Mouse (Mus musculus) spleen, postnatal 14 days (tissue): ENCODE data around the gene Gipc3.
A peak's percentile ranks its signal among the peaks of the same experiment; 100 is the strongest.

Source experiments
- DNase-seq, 2 experiments: peaks; one replicate each; pipeline ENCODE4 v3.0.0; 2021 to 2022; ENCODE audit warnings: low spot score in 2 of 2

Gipc3 gene

GRCm38 (mm10) chr10:81322444-81322843, 20.6 kb downstream of the Gipc3 start:
- no peak for DNase-seq

- DNase-seq: no peak
Observed at GRCm38 (mm10) chr10:81321436-81321835, 21.6 kb downstream of the Gipc3 start.

GRCm38 (mm10) chr10:81320550-81321347, 22.3 kb downstream of the Gipc3 start, which contains the start of gene Cactin:
Gene Cactin (plus strand): TSS chr10:81321103.
- DNase-seq: peak; percentile 96 to 97

GRCm38 (mm10) chr10:81319741-81320549, 23.1 kb downstream of the Gipc3 start:
- DNase-seq: peak; percentile 82 to 86

GRCm38 (mm10) chr10:81319330-81319699, 23.8 kb downstream of the Gipc3 start:
- no peak for DNase-seq

- no peak for DNase-seq
Observed at GRCm38 (mm10) chr10:81318589-81319329, 24.3 kb downstream of the Gipc3 start.

- DNase-seq: no peak
Observed at GRCm38 (mm10) chr10:81317273-81317672, 25.8 kb downstream of the Gipc3 start.

- no peak for DNase-seq
Observed at GRCm38 (mm10) chr10:81316338-81317060, 26.6 kb downstream of the Gipc3 start.

- DNase-seq: no peak
Observed at GRCm38 (mm10) chr10:81315587-81315986, 27.5 kb downstream of the Gipc3 start.

- DNase-seq: no peak
Observed at GRCm38 (mm10) chr10:81314201-81314600, 28.9 kb downstream of the Gipc3 start.

GRCm38 (mm10) chr10:81313581-81313980, 29.5 kb downstream of the Gipc3 start:
- no peak for DNase-seq

GRCm38 (mm10) chr10:81309571-81309970, 33.5 kb downstream of the Gipc3 start:
- DNase-seq: no peak

GRCm38 (mm10) chr10:81306837-81307682, 36.0 kb downstream of the Gipc3 start:
- DNase-seq: no peak

GRCm38 (mm10) chr10:81306173-81306668, 36.8 kb downstream of the Gipc3 start:
- no peak for DNase-seq

GRCm38 (mm10) chr10:81305663-81306062, 37.4 kb downstream of the Gipc3 start:
- no peak for DNase-seq

GRCm38 (mm10) chr10:81304597-81305238, 38.3 kb downstream of the Gipc3 start:
- peak in 1 of 2 experiments; percentile 69 for DNase-seq

- no peak for DNase-seq
Observed at GRCm38 (mm10) chr10:81303761-81304160, 39.3 kb downstream of the Gipc3 start.

GRCm38 (mm10) chr10:81303258-81303657, 39.8 kb downstream of the Gipc3 start:
- DNase-seq: no peak

- no peak for DNase-seq
Observed at GRCm38 (mm10) chr10:81302781-81303218, 40.3 kb downstream of the Gipc3 start.

GRCm38 (mm10) chr10:81302288-81302687, 40.8 kb downstream of the Gipc3 start:
- DNase-seq: no peak
